Mouse (Mus musculus): Measurements from ENCODE around the gene 2200002J24Rik. TPM values are rescaled to one million over a fixed set of nuclear protein-coding genes. Genes with fewer than 3 reads are reported as not detected.

2200002J24Rik gene
- polyA plus RNA-seq, 1 experiment from 2014 or later, result 0.75 TPM

GRCm38 (mm10) chr7:30683425-30683824 is 15.3 kb upstream of the 2200002J24Rik start:
- H3K9ac ChIP-seq (ENCODE audit: low read length), result no peak overlapping the region
- 61% methylated on average over 2 of the region's 2 CpGs for WGBS
- H3K27ac ChIP-seq (ENCODE audit: low read length), result no peak overlapping the region
- no peak for ATAC-seq (ENCODE audit: low read depth)
- no peaks in the 10 kb centered on the region for H3K9me3 ChIP-seq (ENCODE audit: control insufficient read depth, low read length)
- H3K27me3 ChIP-seq (ENCODE audit: control insufficient read depth, insufficient read depth, low read depth, low read length), result no peaks in the 10 kb centered on the region
- no peaks in the 10 kb centered on the region for H3K4me1 ChIP-seq (replicated peaks; ENCODE audit: control insufficient read depth, insufficient read depth, low read length)
- H3K36me3 ChIP-seq (ENCODE audit: control insufficient read depth, insufficient read depth, low read length), result no peaks in the 10 kb centered on the region
- no peak overlapping the region for H3K4me2 ChIP-seq (ENCODE audit: low read depth, low read length)
- H3K4me3 ChIP-seq (ENCODE audit: low read length), result no peak overlapping the region

GRCm38 (mm10) chr7:30688325-30688724 is 10.4 kb upstream of the 2200002J24Rik start:
- Histone ChIP-seq H3K27me3 (ENCODE audit: control insufficient read depth, insufficient read depth, low read depth, low read length) (no peaks in the 10 kb centered on the region), H3K4me3 (ENCODE audit: low read length) (no peak overlapping the region), H3K9me3 (ENCODE audit: control insufficient read depth, low read length) (no peaks in the 10 kb centered on the region), H3K4me2 (ENCODE audit: low read depth, low read length) (no peak overlapping the region), H3K36me3 (ENCODE audit: control insufficient read depth, insufficient read depth, low read length) (no peaks in the 10 kb centered on the region), H3K9ac (ENCODE audit: low read length) (no peak overlapping the region), H3K27ac (ENCODE audit: low read length) (0 out of 2 replicates have a peak overlapping the region, but pooled peaks have one; percentile 37), H3K4me1 (replicated peaks; ENCODE audit: control insufficient read depth, insufficient read depth, low read length) (no peaks in the 10 kb centered on the region)
- ATAC-seq (ENCODE audit: low read depth), result peak; percentile 43; the same call in 1 of the 2 replicates
- WGBS, result 53% methylated on average over 6 of the region's 6 CpGs

GRCm38 (mm10) chr7:30698101-30698500 is 625 bp upstream of the 2200002J24Rik start:
- Histone ChIP-seq H3K27me3 (ENCODE audit: control insufficient read depth, insufficient read depth, low read depth, low read length) (no peaks in the 10 kb centered on the region), H3K4me1 (replicated peaks; ENCODE audit: control insufficient read depth, insufficient read depth, low read length) (peaks cover 10% of the 10 kb centered on the region), H3K9ac (ENCODE audit: low read length) (no peak overlapping the region), H3K4me3 (ENCODE audit: low read length) (no peak overlapping the region), H3K36me3 (ENCODE audit: control insufficient read depth, insufficient read depth, low read length) (no peaks in the 10 kb centered on the region), H3K4me2 (ENCODE audit: low read depth, low read length) (no peak overlapping the region), H3K9me3 (ENCODE audit: control insufficient read depth, low read length) (no peaks in the 10 kb centered on the region), H3K27ac (ENCODE audit: low read length) (peak overlapping the region; percentile 31; the same call in 1 of the 2 replicates)
- no peak for ATAC-seq (ENCODE audit: low read depth)
- WGBS, result 44% methylated on average over 5 of the region's 5 CpGs

GRCm38 (mm10) chr7:30706214-30706882 is 7.6 kb downstream of the 2200002J24Rik start:
- Histone ChIP-seq H3K9ac (ENCODE audit: low read length) (no peak overlapping the region), H3K36me3 (ENCODE audit: control insufficient read depth, insufficient read depth, low read length) (no peaks in the 10 kb centered on the region), H3K4me1 (replicated peaks; ENCODE audit: control insufficient read depth, insufficient read depth, low read length) (no peaks in the 10 kb centered on the region; the same call in 1 of the 2 replicates), H3K27ac (ENCODE audit: low read length) (no peak overlapping the region), H3K4me2 (ENCODE audit: low read depth, low read length) (no peak overlapping the region), H3K4me3 (ENCODE audit: low read length) (no peak overlapping the region), H3K9me3 (ENCODE audit: control insufficient read depth, low read length) (no peaks in the 10 kb centered on the region), H3K27me3 (ENCODE audit: control insufficient read depth, insufficient read depth, low read depth, low read length) (no peaks in the 10 kb centered on the region)
- no peak for ATAC-seq (ENCODE audit: low read depth)
- WGBS, result 38% methylated on average over 8 of the region's 8 CpGs

- ATAC-seq (ENCODE audit: low read depth), result no peak
Observed at GRCm38 (mm10) chr7:30707441-30707840, 8.7 kb downstream of the 2200002J24Rik start.

GRCm38 (mm10) chr7:30711942-30712341 is 13.2 kb downstream of the 2200002J24Rik start, which contains the start of gene Atp4a:
Atp4a (plus strand) TSS chr7:30712209.
- 85% methylated on average over 3 of the region's 3 CpGs for WGBS

More at GRCm38 (mm10) chr7:30707441-30707840, 8.7 kb downstream of the 2200002J24Rik start:
- Histone ChIP-seq H3K27me3 (ENCODE audit: control insufficient read depth, insufficient read depth, low read depth, low read length) (no peaks in the 10 kb centered on the region), H3K9me3 (ENCODE audit: control insufficient read depth, low read length) (no peaks in the 10 kb centered on the region), H3K4me2 (ENCODE audit: low read depth, low read length) (no peak overlapping the region), H3K4me3 (ENCODE audit: low read length) (no peak overlapping the region), H3K9ac (ENCODE audit: low read length) (no peak overlapping the region), H3K4me1 (replicated peaks; ENCODE audit: control insufficient read depth, insufficient read depth, low read length) (no peaks in the 10 kb centered on the region; the same call in 1 of the 2 replicates), H3K36me3 (ENCODE audit: control insufficient read depth, insufficient read depth, low read length) (no peaks in the 10 kb centered on the region), H3K27ac (ENCODE audit: low read length) (no peak overlapping the region)
- WGBS, result 67% methylated on average over 1 of the region's 1 CpGs

GRCm38 (mm10) chr7:30717006-30717715 is 18.4 kb downstream of the 2200002J24Rik start:
- Histone ChIP-seq H3K27ac (ENCODE audit: low read length) (no peak overlapping the region), H3K4me1 (replicated peaks; ENCODE audit: control insufficient read depth, insufficient read depth, low read length) (peaks cover 2% of the 10 kb centered on the region; the same call in 1 of the 2 replicates), H3K9ac (ENCODE audit: low read length) (peak overlapping the region; percentile 22; the same call in 1 of the 2 replicates), H3K9me3 (ENCODE audit: control insufficient read depth, low read length) (no peaks in the 10 kb centered on the region), H3K4me2 (ENCODE audit: low read depth, low read length) (peak overlapping the region; percentile 52), H3K36me3 (ENCODE audit: control insufficient read depth, insufficient read depth, low read length) (no peaks in the 10 kb centered on the region), H3K27me3 (ENCODE audit: control insufficient read depth, insufficient read depth, low read depth, low read length) (peaks cover 16% of the 10 kb centered on the region), H3K4me3 (ENCODE audit: low read length) (peak overlapping the region; percentile 38)
- 2% methylated on average over 43 of the region's 43 CpGs for WGBS
- peak; percentile 93 for ATAC-seq (ENCODE audit: low read depth)

More at GRCm38 (mm10) chr7:30711942-30712341, 13.2 kb downstream of the 2200002J24Rik start, which contains the start of gene Atp4a:
- ATAC-seq (ENCODE audit: low read depth), result no peak
- Histone ChIP-seq H3K4me2 (ENCODE audit: low read depth, low read length) (no peak within 1 kb of the TSS), H3K9me3 (ENCODE audit: control insufficient read depth, low read length) (no peaks in the 10 kb centered on the region), H3K9ac (ENCODE audit: low read length) (no peak within 1 kb of the TSS), H3K4me1 (replicated peaks; ENCODE audit: control insufficient read depth, insufficient read depth, low read length) (peaks cover 1% of the 10 kb centered on the region; the same call in 1 of the 2 replicates), H3K4me3 (ENCODE audit: low read length) (no peak within 1 kb of the TSS), H3K27me3 (ENCODE audit: control insufficient read depth, insufficient read depth, low read depth, low read length) (peaks cover 10% of the 10 kb centered on the region), H3K27ac (ENCODE audit: low read length) (no peak within 1 kb of the TSS), H3K36me3 (ENCODE audit: control insufficient read depth, insufficient read depth, low read length) (no peaks in the 10 kb centered on the region)

- Histone ChIP-seq H3K36me3 (ENCODE audit: control insufficient read depth, insufficient read depth, low read length) (no peaks in the 10 kb centered on the region), H3K27ac (ENCODE audit: low read length) (no peak overlapping the region), H3K9me3 (ENCODE audit: control insufficient read depth, low read length) (no peaks in the 10 kb centered on the region), H3K4me1 (replicated peaks; ENCODE audit: control insufficient read depth, insufficient read depth, low read length) (peaks cover 2% of the 10 kb centered on the region; the same call in 1 of the 2 replicates), H3K27me3 (ENCODE audit: control insufficient read depth, insufficient read depth, low read depth, low read length) (peaks cover 16% of the 10 kb centered on the region), H3K9ac (ENCODE audit: low read length) (peak overlapping the region; percentile 22; the same call in 1 of the 2 replicates), H3K4me2 (ENCODE audit: low read depth, low read length) (peak overlapping the region; percentile 52), H3K4me3 (ENCODE audit: low read length) (peak overlapping the region; percentile 38)
- ATAC-seq (ENCODE audit: low read depth), result no peak
- 12% methylated on average over 14 of the region's 14 CpGs for whole genome bisulfite sequencing
Observed at GRCm38 (mm10) chr7:30717716-30718046, 19.0 kb downstream of the 2200002J24Rik start.

GRCm38 (mm10) chr7:30719669-30720068 is 20.9 kb downstream of the 2200002J24Rik start:
- Histone ChIP-seq H3K4me2 (ENCODE audit: low read depth, low read length) (no peak overlapping the region), H3K36me3 (ENCODE audit: control insufficient read depth, insufficient read depth, low read length) (no peaks in the 10 kb centered on the region), H3K4me3 (ENCODE audit: low read length) (no peak overlapping the region), H3K27ac (ENCODE audit: low read length) (no peak overlapping the region), H3K4me1 (replicated peaks; ENCODE audit: control insufficient read depth, insufficient read depth, low read length) (peaks cover 2% of the 10 kb centered on the region; the same call in 1 of the 2 replicates), H3K27me3 (ENCODE audit: control insufficient read depth, insufficient read depth, low read depth, low read length) (peaks cover 16% of the 10 kb centered on the region), H3K9ac (ENCODE audit: low read length) (no peak overlapping the region), H3K9me3 (ENCODE audit: control insufficient read depth, low read length) (no peaks in the 10 kb centered on the region)
- 86% methylated on average over 5 of the region's 5 CpGs for WGBS
- ATAC-seq (ENCODE audit: low read depth), result no peak
